Mouse (Mus musculus) small intestine, adult 2 months (tissue): ENCODE data around the gene Nin.

Experiments
- CTCF ChIP-seq: fragments of 200-500 bp; IDR thresholded peaks from 2 replicates; pipeline ENCODE4 v1.5.1; 2012; ENCODE audit warnings: low read depth, mild to moderate bottlenecking, control low read depth, inconsistent platforms, low read length, moderate library complexity, mixed read lengths; ENCODE audit not compliant: insufficient replicate concordance, insufficient read length; ENCODE audit errors: extremely low read depth
- POLR2A ChIP-seq: fragments of 200-500 bp; IDR thresholded peaks from 2 replicates; pipeline ENCODE4 v1.6.1; 2012; ENCODE audit warnings: low read depth, mild to moderate bottlenecking, control low read depth, inconsistent platforms, low read length, moderate library complexity

- TF ChIP-seq POLR2A (no peak), CTCF (no peak)
Observed at GRCm38 (mm10) chr12:69976688-69977087, 136.8 kb downstream of the Nin start.
